Mouse (Mus musculus): ENCODE data around the gene Trappc4.

The Trappc4 gene

GRCm38 (mm10) chr9:44412306-44412705 lies 4.9 kb upstream of the Trappc4 start:
- TF ChIP-seq GATA4 (IDR thresholded peaks at IDR 0.05; ENCODE audit: insufficient replicate concordance, low read length), result no peak

DNA sequence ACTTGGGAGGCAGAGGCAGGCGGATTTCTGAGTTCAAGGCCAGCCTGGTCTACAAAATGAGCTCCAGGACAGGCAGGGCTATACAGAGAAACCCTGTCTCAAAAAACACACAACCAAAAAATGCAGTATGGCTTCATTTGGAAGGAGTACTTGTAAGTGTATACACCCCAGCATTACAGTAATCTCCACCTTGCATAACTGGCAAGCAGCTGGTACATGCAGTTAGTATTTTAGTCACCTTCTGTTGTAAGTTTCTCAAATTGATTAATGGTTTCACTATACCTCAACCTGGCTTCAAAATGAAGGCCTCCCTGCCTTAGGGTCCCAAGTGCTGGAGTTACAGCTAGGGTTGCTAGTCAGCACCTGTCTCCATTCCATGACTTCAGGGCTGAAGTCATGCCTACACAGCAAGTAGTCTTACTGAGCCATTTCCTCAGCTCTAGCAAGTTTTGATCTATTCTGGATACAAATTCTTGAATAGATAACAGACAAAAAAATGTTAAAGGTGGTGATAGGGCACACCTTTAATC lies 4.3 kb upstream of the Trappc4 start:
- TF ChIP-seq GATA4 (IDR thresholded peaks at IDR 0.05; ENCODE audit: insufficient replicate concordance, low read length), result no peak

GRCm38 (mm10) chr9:44410647-44411336 lies 3.4 kb upstream of the Trappc4 start:
- TF ChIP-seq GATA4 (IDR thresholded peaks at IDR 0.05; ENCODE audit: insufficient replicate concordance, low read length), result no peak

- no peak for TF ChIP-seq GATA4 (IDR thresholded peaks at IDR 0.05; ENCODE audit: insufficient replicate concordance, low read length)
Observed at GRCm38 (mm10) chr9:44407752-44408097, 325 bp upstream of the Trappc4 start.

DNA sequence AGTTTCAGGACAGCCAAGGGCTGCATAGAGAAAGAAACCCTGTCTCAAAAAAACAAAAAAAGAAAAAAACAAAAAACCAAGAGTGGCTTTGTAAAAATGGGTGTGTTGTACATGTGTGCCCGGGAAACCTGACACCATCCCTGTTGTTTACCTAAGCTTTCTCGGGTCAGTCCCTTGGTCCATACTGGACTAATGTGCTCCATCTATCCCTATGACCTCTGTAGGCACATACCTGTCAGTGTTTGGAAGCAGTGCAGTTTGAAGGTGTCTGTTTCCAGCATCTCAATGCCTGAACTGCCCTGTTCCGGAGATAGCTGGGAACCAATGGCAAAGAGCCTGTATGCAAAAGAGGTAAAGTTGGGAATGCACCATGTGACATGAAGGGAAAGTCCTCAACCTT lies 2.4 kb downstream of the Trappc4 start:
- no peak for TF ChIP-seq GATA4 (IDR thresholded peaks at IDR 0.05; ENCODE audit: insufficient replicate concordance, low read length)

GRCm38 (mm10) chr9:44401081-44401480 lies 6.3 kb downstream of the Trappc4 start:
- no peak for TF ChIP-seq GATA4 (IDR thresholded peaks at IDR 0.05; ENCODE audit: insufficient replicate concordance, low read length)

GRCm38 (mm10) chr9:44399795-44400114 lies 7.6 kb downstream of the Trappc4 start:
- no peak for TF ChIP-seq GATA4 (IDR thresholded peaks at IDR 0.05; ENCODE audit: insufficient replicate concordance, low read length)

DNA sequence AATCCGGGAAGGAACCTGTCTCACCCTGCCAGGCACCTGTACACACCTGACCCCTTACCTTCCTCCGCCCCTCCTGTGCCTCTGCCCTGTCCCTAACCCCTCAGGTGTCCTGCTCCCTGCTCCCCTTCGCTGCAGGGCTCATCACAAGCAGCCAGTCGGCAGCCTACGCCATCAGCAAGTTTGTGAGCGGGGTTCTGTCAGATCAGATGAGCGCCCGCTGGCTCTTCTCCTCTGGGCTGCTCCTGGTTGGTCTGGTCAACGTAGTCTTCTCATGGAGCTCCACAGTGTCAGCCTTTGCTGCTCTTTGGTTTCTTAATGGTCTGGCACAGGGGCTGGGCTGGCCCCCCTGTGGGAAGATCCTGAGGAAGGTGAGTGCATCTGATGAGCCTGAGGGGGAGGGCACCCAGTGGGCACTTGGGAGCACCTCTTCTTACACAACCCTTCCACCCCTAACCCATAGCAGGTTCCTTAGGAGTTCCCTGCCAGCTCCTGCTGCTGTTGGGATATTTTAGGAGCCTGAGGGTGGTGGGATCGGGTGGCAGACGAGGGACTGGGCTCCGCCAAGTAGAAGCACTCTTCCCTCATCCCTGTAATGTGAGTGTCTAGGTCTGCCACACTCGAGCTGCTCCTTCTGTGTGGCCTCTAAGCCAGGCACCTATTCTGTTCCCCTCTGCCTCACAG lies 8.1 kb downstream of the Trappc4 start:
- no peak for TF ChIP-seq GATA4 (IDR thresholded peaks at IDR 0.05; ENCODE audit: insufficient replicate concordance, low read length)

- no peak for TF ChIP-seq GATA4 (IDR thresholded peaks at IDR 0.05; ENCODE audit: insufficient replicate concordance, low read length)
Observed at GRCm38 (mm10) chr9:44398551-44398950, 8.8 kb downstream of the Trappc4 start.

- no peak for TF ChIP-seq GATA4 (IDR thresholded peaks at IDR 0.05; ENCODE audit: insufficient replicate concordance, low read length)
Observed at GRCm38 (mm10) chr9:44398087-44398486, 9.3 kb downstream of the Trappc4 start.

DNA sequence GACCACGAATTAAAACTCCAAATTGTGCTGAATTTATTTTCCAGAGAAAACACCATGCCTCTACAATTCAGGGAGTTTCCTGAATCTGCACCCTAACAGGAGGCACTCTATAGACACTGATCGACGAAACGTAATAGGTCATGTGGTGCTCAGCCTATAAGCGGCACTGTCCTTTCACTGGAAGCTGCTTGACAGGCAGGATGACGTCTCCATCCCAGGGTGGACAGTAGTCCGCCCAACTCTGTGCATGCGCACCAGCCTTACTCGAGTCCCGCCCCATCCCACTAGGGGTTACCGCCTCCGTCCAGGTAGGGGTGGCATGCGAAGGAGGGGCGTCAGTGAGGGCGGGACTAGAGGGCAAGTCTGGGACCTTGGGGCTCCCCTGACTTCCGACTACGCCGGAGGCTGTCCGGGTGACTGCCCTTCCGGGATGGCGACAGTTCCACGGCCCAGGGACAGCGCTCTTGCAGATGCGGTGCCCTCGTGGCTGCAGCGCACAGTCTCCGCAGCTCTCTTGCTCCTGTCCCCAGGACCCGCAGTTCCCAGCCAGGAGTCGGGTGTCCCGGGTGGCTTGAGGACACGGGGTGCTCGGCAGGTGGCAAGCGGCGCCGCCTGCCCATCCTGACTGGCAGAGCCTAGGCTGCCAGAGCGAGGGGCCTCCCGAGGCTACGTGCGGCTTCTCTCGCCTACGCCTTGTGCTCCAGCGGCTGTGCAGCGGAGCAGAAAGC lies 10.6 kb downstream of the Trappc4 start, which contains the start of gene Slc37a4:
Slc37a4 (plus strand) TSS at position 169 of the 728 bp plus-strand sequence.
- TF ChIP-seq GATA4 (IDR thresholded peaks at IDR 0.05; ENCODE audit: insufficient replicate concordance, low read length), result no peak; the same call in 1 of the 2 replicates

GRCm38 (mm10) chr9:44391466-44391865 lies 15.9 kb downstream of the Trappc4 start:
- no peak for TF ChIP-seq GATA4 (IDR thresholded peaks at IDR 0.05; ENCODE audit: insufficient replicate concordance, low read length)

DNA sequence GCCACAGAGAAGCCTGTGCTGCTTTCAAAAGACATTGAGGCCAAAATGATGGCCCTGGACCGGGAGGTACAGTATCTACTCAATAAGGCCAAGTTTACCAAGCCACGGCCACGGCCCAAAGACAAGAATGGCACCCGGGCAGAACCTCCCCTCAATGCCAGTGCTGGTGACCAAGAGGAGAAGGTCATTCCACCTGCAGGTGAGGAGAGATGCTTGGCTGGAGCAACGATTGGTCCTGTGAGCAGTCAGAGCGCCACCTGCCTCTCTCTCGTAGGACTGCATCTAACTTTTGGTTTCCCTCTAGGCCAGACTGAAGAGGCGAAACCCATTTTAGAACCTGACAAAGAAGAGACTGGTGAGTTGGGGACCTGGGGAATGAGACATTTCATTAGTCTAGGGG lies 18.1 kb downstream of the Trappc4 start:
- no peak for TF ChIP-seq GATA4 (IDR thresholded peaks at IDR 0.05; ENCODE audit: insufficient replicate concordance, low read length)

DNA sequence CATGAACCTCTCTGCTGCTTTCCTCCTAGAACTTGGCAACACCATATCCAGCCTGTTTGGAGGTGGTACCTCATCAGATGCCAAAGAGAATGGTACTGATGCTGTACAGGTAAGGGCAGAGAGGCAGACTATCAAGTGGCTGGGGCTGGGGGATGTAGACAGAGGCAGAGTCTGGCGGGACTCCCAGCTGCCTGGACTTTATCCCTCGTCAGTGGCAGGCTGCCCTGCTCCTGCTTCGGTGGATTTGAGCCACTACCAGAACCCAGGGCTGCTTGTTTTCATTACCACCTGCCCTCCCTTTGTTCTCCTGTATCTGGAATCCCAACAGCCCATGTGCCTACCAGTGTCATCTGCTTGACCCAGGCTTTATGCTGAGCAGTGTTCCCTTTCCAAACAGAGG lies 20.2 kb downstream of the Trappc4 start:
- no peak for TF ChIP-seq GATA4 (IDR thresholded peaks at IDR 0.05; ENCODE audit: insufficient replicate concordance, low read length)

- TF ChIP-seq GATA4 (IDR thresholded peaks at IDR 0.05; ENCODE audit: insufficient replicate concordance, low read length), result no peak
Observed at GRCm38 (mm10) chr9:44384596-44384995, 22.8 kb downstream of the Trappc4 start.

DNA sequence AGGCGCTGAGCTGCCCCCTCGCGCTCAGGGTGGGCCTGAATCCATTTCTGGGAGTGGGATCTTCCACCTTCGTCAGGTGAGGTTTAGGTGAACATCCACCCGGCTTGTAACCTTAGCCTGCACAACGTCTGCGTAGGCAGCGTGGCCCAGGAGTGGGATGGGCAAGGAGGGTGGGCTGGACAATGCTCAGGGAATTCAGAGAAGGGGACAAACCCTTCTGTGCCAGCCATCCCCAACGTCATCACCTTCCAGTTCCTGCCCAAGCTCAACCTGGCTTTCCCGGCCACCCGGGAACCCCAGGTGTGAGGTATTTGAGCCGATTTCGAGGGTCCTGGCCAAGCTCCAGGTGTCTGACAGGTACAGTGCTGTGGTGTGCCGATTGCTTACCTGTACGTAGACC lies 27.5 kb downstream of the Trappc4 start:
- TF ChIP-seq GATA4 (IDR thresholded peaks at IDR 0.05; ENCODE audit: insufficient replicate concordance, low read length), result no peak

All from liver, adult (tissue).